Mouse (Mus musculus) adrenal gland, postnatal 36 days (tissue): ENCODE measurements at regions not wholly inside any gene's neighbourhood (a gene's known extent, or its start where the extent isn't known, plus 50 kb on each side); places are given as distances from the start of the nearest gene placed in this dataset.
"Not testable (repeated sequence)": the region's sequence is repeated elsewhere in the genome, so short reads cannot be mapped to it uniquely, and the experiment has no call there.

Experiments used
- DNase-seq, 2 experiments: peaks; one replicate each; pipeline ENCODE4 v3.0.0; 2021; ENCODE audit warnings: mixed read lengths in 1 of 2

- DNase-seq, result no peak
These were observed 540.5 kb upstream of the Pkdcc start for GRCm38 (mm10) chr17:82674593-82674992.

- not testable (repeated sequence) for DNase-seq
These were observed 548.5 kb upstream of the Pkdcc start for GRCm38 (mm10) chr17:82666557-82666956.

DNA sequence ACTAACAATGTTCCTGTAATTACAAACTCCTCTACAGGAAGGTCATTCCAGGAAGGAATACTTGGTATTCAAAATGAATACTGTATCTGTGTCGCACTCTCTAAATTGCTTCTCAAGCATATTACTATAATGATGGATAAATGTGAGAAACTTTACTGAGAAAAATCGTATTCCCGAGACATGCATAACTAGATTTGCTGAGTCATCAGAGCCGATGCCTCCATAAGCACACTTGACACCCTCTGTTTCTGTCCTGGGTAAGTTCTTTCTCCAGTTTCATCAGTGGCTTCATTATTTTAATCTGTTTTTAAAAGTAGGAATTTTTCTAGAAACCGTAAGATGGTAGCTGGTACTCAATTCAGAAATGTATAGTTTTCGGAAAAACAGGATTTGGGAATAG lies 550.7 kb upstream of the Pkdcc start:
- no peak for DNase-seq

DNA sequence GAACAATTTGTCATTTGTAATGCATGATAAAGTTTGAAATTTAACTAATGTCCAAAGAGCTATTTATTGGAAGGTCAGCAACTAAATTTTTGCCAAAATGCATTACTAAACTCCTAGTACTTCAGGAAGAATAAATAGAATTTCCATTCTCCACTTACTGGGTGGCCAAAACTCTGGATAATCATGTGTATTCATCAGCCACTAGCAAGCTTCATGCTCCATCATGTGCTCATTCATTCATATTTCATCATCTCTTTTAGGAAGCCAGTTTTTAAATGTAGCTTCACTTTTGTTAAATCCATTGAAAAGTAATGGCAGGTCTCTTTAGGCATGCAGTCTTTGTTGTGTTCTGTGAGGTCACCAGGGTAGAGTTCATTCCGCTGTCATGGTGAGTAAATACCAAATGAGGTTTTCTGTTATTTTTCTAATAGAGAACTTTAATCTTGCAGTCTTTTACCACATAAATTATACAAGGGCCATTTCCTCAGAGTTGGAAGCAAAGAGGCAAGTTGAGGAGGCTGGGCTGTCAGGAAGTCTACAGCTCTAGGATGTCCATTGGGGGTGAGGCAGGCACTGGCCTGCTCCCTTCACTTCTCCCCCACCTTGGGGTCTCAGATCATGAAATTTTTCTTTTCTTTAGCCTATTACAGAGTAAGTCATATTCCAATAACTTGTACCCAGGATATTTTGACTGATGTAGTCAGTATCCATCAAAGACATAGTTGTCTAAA lies 578.5 kb upstream of the Pkdcc start:
- DNase-seq, result no peak

DNA sequence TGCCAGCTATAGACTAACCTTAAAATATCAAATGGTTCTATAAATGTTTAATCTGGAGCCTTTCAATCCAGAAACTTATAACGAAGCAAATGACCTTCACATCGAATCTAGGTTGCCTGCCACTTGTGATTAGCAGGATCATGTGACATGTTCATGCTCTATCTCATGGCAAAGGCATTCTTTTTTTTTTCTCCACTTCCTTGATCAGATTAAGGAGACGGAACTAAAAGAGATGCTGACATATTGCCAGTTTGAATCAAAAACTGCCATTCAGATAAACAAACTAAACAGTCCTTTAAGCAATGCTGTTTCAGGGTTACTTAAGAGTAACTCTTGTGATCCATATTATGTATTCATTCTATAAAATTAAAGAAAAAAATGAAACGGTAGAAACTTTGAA lies 579.2 kb upstream of the Pkdcc start:
- DNase-seq, result no peak

DNA sequence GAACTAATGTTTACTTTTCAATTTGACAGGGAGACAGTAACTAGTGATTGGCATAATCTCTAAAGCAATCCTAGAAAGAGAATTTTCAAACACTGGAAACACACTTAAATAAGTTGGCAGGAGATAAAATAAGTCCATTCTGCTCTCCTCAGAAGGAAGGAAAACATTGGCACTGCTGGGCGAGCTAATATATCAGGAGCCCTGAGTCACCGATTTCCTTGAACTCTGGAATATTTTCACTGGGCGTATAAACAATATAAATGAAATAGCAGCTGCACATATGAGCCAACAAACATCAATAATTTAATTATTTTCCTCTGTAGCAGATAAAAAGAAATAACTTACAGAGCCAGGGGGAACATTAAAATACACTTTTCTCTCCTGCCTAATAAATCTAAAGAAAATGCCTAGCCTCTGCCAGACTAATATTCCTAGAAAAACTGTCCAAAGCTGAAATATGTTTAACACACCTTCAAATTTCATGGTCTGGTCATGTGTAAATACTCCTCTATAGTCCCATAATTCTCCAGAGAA lies 608.4 kb upstream of the Pkdcc start:
- DNase-seq, result peak; percentile 28 to 36

DNA sequence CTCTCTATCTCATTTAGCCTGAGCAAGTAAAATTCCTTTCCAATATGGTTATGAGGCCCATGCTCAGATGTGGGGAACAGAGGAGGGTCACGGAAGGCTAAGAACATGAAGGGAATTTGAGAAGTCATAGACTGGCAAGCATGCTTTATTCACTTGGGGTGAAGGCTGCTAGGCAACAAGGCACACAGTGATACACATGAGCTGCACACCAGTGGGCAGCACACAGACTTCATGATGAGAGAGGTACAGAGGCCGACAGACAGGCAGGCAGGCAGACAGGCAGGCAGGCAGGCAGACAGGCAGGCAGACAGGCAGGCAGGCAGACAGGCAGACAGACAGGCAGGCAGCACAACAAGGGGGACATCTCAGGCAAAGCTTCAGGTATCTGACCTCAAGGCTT lies 631.3 kb upstream of the Pkdcc start:
- DNase-seq, result no peak

DNA sequence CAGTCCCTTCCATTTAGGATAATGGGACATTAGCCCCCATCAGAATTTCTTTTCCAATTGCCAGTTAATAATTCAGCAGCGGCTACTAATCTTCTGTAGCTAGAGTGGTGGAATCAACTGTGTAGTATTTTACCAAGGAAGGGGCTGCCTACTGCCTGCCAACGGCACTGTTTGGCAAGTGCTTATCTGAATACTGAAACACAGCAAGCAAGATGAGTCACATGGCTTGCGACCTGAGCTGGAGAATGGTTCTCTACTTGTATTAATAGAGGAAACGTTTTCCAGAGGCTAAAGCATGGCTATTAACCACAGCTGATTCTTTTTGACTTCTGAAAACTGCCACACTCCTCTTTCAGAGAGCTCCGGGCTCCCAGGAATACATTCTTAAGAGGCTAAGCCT lies 681.6 kb upstream of the Pkdcc start:
- DNase-seq, result peak; percentile 13 to 30

GRCm38 (mm10) chr17:82518129-82518528 lies 697.0 kb upstream of the Pkdcc start:
- DNase-seq, result no peak

GRCm38 (mm10) chr17:82516850-82517249 lies 698.2 kb upstream of the Pkdcc start:
- DNase-seq, result no peak

DNA sequence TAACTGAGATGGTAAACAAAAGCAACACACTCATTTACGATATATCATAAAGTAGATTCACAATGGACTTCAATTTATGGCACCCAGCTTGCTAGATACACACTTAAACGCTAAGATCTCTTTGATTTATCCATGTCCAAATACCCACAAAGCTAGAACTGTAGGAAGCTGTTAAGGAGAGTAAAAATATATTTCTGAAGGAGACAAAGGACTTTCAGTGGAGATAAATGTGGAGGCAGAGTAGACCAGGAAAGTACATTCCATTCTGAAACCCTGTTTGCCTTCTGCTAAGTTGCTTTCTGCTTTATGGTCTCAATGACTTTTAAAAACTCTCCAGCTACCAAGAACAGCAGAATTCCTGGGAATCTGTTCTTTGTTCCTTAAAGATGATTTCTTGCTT lies 701.3 kb upstream of the Pkdcc start:
- no peak for DNase-seq

- DNase-seq, result peak; percentile 27 to 39
These were observed 710.8 kb upstream of the Pkdcc start for GRCm38 (mm10) chr17:82504291-82504690.

DNA sequence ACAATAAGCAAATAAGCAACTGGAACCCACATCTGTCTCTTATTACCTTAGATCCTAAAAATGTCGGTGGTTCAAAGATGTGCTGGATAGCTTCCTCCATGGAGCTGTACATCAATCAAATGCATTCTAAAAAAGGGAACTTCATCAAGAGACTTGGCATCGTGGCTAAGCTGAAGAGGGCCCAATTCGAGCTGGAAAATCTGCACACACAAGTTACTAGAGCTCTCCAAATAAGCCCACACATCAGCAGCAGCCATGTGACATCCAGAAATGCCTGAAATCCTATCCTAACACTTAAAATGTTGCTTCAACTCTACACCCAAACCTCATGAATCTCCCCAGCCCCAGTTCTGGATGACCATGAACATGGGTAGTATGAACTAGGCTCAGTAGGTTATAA lies 729.5 kb upstream of the Pkdcc start:
- no peak for DNase-seq

- DNase-seq, result no peak
These were observed 730.5 kb upstream of the Pkdcc start for GRCm38 (mm10) chr17:82484609-82485008.

DNA sequence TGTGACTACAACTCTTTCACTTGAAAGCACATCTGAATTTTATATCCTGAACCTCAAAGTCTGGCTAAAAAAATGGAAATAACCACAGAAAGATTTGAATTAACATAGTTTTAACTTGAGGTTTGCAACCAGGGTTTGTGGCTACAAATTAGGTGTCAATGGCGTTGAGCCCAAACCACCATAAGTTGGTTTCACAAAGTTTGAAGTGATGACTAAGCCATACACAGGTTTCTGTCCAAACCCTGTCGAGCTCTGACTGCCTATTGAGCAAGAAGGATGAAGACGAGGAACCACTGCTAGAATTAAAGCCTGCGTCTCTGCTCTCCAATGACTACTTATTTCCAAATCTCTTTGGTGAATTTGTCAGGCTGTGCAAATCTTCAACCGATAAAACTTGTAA lies 719.8 kb upstream of the Slc8a1 start:
- DNase-seq, result no peak

DNA sequence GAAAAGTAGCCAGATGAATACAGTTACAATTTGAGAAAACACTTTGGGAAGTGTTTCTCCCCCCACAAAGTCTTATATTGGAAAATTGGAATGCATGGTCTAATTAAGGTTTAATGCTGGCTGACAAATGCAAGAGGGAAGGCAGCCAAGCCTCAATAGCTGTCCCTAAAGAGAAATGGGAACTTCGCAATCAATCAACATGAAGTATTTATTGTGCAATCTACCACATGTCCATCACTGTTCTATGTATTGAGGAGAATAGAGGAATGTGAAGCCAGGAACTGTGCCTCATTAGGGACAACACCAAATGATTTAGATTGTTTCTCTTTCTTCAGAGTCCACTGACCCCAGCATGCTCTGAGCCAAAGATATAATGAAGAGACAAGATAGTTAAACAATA lies 715.7 kb upstream of the Slc8a1 start:
- DNase-seq, result no peak

DNA sequence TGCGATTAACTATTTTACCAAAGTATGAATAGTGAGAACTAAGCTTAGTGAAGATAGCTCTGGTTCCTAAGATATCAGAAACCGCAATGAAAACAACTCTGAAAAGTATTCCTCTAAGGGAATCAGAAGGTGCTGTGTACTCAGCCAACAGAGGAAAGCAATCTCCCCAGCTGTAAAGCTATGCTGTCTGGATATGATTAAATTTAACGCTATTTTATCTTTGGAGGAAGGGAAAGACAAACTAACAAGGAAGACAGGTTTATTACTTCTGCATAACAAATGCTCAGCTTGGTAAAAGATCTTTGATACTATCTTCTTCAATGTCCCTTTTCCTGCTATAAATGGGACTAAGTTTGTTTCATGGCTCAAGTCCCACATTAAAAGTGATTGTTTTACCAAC lies 700.9 kb upstream of the Slc8a1 start:
- no peak for DNase-seq

DNA sequence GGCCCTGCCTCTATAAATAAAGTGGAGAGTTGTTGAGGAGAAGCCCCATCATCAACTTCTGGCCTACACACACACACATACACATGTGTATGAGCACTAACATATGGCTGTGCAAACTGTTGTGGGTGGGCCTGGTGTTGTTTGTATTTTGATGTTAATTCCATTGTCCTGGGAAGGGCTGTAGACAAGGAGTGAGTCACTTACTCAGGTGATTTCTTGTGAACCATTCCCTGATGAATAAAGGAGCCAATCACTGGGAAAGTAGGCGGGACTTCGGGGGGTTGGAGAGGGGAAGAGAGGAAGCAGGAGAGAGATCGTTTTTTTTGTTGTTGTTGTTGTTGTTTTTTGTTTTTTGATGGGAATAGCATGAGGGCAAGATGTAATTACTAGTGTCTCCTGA lies 699.0 kb upstream of the Slc8a1 start:
- DNase-seq, result no peak

GRCm38 (mm10) chr17:82432678-82433077 lies 694.5 kb upstream of the Slc8a1 start:
- DNase-seq, result no peak

DNA sequence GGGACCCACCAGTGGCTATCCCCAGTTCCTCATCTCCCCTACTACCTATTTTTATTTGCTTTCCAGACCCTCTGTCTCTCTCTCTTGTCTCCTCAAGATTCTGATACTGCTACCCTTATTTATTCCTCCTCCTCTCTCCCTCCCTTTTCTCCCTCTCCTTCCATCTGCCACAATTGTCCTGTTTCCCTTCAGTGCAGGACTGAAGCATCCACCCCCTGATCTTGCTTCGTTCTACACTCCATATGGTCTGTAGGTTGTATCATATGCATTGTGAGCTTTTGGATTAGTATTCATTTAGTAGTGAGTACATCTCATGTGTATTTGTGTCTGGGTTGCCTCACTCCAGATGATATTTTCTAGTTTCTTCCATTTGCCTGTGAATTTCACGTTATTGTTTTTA lies 670.1 kb upstream of the Slc8a1 start:
- DNase-seq, result no peak

GRCm38 (mm10) chr17:82399328-82399727 lies 661.2 kb upstream of the Slc8a1 start:
- DNase-seq, result no peak

DNA sequence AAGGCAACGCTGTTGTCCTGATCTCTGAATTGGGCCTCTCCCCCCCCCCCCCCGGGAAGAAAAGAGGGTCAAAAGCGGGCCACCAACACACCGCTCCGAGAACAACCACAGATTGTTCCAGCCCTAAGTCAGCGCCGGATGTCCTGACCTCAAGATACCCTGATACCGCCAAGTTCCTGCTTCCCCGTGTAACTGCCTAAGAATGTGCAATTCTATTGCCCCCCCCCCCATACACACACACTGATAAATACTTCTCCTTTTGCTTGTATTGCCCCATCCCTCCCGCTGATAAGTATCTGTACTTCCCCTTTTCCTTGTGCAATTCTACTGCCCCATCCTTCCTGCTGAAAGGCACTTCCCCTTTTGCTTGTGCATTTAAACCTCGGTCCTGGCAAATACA lies 641.2 kb upstream of the Slc8a1 start:
- DNase-seq, result not testable (repeated sequence)

GRCm38 (mm10) chr17:82378248-82378820 lies 640.2 kb upstream of the Slc8a1 start:
- no peak for DNase-seq

GRCm38 (mm10) chr17:82377176-82377592 lies 639.0 kb upstream of the Slc8a1 start:
- peak; percentile 8 to 34 for DNase-seq
